Mouse (Mus musculus) limb, embryonic 13.5 days (tissue): ENCODE measurements around the gene Vmn1r137. TPM values are rescaled to one million over a fixed set of nuclear protein-coding genes. Genes with fewer than 3 reads are reported as not detected.
"Not testable (repeated sequence)": the region's sequence is repeated elsewhere in the genome, so short reads cannot be mapped to it uniquely, and the experiment has no call there.

ENCODE experiments used
- ATAC-seq: fragments of 200-750 bp; cut with Nextera tagmentation; 2 replicates; pipeline ENCODE4 v1.8.0; 2017; ENCODE audit warnings: low read depth, moderate number of reproducible peaks, moderate TSS enrichment; ENCODE audit not compliant: low FRiP score
- H3K27ac ChIP-seq: fragments of 300-500 bp; sonication (generic); 2 replicates; pipeline ENCODE4 v1.5.1; 2015; ENCODE audit warnings: inconsistent platforms, mild to moderate bottlenecking, moderate library complexity
- H3K27me3 ChIP-seq: fragments of 300-500 bp; sonication (generic); 2 replicates; pipeline ENCODE4 v1.6.1; 2015; ENCODE audit warnings: mild to moderate bottlenecking, inconsistent platforms
- H3K36me3 ChIP-seq: fragments of 300-500 bp; sonication (generic); 2 replicates; pipeline ENCODE4 v1.6.1; 2015; ENCODE audit warnings: inconsistent platforms, mild to moderate bottlenecking, moderate library complexity
- H3K4me1 ChIP-seq: fragments of 300-500 bp; sonication (generic); 2 replicates; pipeline ENCODE4 v1.6.1; 2015; ENCODE audit warnings: inconsistent platforms
- H3K4me2 ChIP-seq: fragments of 300-500 bp; sonication (generic); replicated peaks from 2 replicates; pipeline ENCODE4 v1.6.1; 2015; ENCODE audit warnings: inconsistent platforms, mild to moderate bottlenecking, moderate library complexity
- H3K4me3 ChIP-seq: fragments of 300-500 bp; sonication (generic); 2 replicates; pipeline ENCODE4 v1.5.1; 2015; ENCODE audit warnings: moderate library complexity, mild to moderate bottlenecking, inconsistent platforms
- H3K9ac ChIP-seq: fragments of 300-500 bp; sonication (generic); 2 replicates; pipeline ENCODE4 v1.6.1; 2015; ENCODE audit warnings: mild to moderate bottlenecking, inconsistent platforms
- H3K9me3 ChIP-seq: fragments of 300-500 bp; sonication (generic); 2 replicates; pipeline ENCODE4 v1.6.1; 2016; ENCODE audit warnings: inconsistent platforms
- WGBS: fragments of 180-500 bp; shearing (Covaris S2); methylation state at CpG from one replicate; pipeline ENCODE4 v1.1.7; 2015; 5-methylcytosine and 5-hydroxymethylcytosine counted together
- polyA plus RNA-seq: library from polyadenylated mRNA; unstranded; fragments of >200 nt; fragmentation: Nextera tagmentation; extraction: Ambion mirVana; gene quantifications from 2 replicates; pipeline ENCODE4 v1.2.1, GENCODE M21; 2015

Vmn1r137 gene
- not detected in 2 replicates for polyA plus RNA-seq

GRCm38 (mm10) chr7:21994287-21994686 lies at the start of gene Vmn1r137:
Vmn1r137 (plus strand) TSS chr7:21994587.
- H3K9me3 ChIP-seq, H3K4me1 ChIP-seq, H3K4me2 ChIP-seq, H3K36me3 ChIP-seq, H3K4me3 ChIP-seq, H3K9ac ChIP-seq, H3K27ac ChIP-seq, H3K27me3 ChIP-seq, ATAC-seq: not testable (repeated sequence)
- WGBS, result no CpG with 5 or more reads among the region's 3 CpGs

GRCm38 (mm10) chr7:22028797-22029196 lies 34.4 kb downstream of the Vmn1r137 start, which contains the start of gene Vmn1r138:
Vmn1r138 (minus strand) TSS chr7:22028897.
- ATAC-seq, H3K36me3 ChIP-seq, H3K27ac ChIP-seq, H3K27me3 ChIP-seq, H3K9ac ChIP-seq, H3K9me3 ChIP-seq, H3K4me1 ChIP-seq, H3K4me2 ChIP-seq, H3K4me3 ChIP-seq: not testable (repeated sequence)
- WGBS, result no CpG with 5 or more reads among the region's 2 CpGs

Other genes starting within 250 kb of the Vmn1r137 start
- not detected in 2 replicates for gene Gm4175, start 233.1 kb upstream of the Vmn1r137 start, polyA plus RNA-seq
- not detected in 2 replicates for gene Gm4177, start 197.9 kb upstream of the Vmn1r137 start, polyA plus RNA-seq
- not detected in 2 replicates for gene Vmn1r135, start 162.2 kb upstream of the Vmn1r137 start, polyA plus RNA-seq
- not detected in 2 replicates for gene Gm5725, start 150.3 kb upstream of the Vmn1r137 start, polyA plus RNA-seq
- not detected in 2 replicates for gene Gm5891, start 73.3 kb upstream of the Vmn1r137 start, polyA plus RNA-seq
- gene Vmn1r138, start 34.3 kb downstream of the Vmn1r137 start, polyA plus RNA-seq, result not detected in 2 replicates
- gene Gm6176, start 61.7 kb downstream of the Vmn1r137 start, polyA plus RNA-seq, result not detected in 2 replicates
- not detected in 2 replicates for gene Vmn1r139, start 74.5 kb downstream of the Vmn1r137 start, polyA plus RNA-seq
- not detected in 2 replicates for gene Gm16451, start 123.7 kb downstream of the Vmn1r137 start, polyA plus RNA-seq
- gene Gm10666, start 140.2 kb downstream of the Vmn1r137 start, polyA plus RNA-seq, result not detected in 2 replicates
- not detected in 2 replicates for gene Vmn1r142, start 169.4 kb downstream of the Vmn1r137 start, polyA plus RNA-seq
- gene Vmn1r143, start 194.8 kb downstream of the Vmn1r137 start, polyA plus RNA-seq, result not detected in 2 replicates
- gene Gm8653, start 206.7 kb downstream of the Vmn1r137 start, polyA plus RNA-seq, result not detected in 2 replicates
- not detected in 2 replicates for gene Gm8453, start 234.9 kb downstream of the Vmn1r137 start, polyA plus RNA-seq